Mouse (Mus musculus) heart, embryonic 10.5 days (tissue): ENCODE data around the gene Tfap2e. TPM values are rescaled to one million over a fixed set of nuclear protein-coding genes. Genes with fewer than 3 reads are reported as not detected.

Experiments
- DNase-seq: peaks from one replicate; pipeline ENCODE4 v3.0.0-alpha.2; 2017; ENCODE audit warnings: low spot score
- H3K27ac ChIP-seq: fragments of 300-500 bp; sonication (generic); 2 replicates; pipeline ENCODE4 v1.5.1; 2016; ENCODE audit warnings: mild to moderate bottlenecking
- H3K27me3 ChIP-seq: fragments of 300-500 bp; sonication (generic); 2 replicates; pipeline ENCODE4 v1.6.1; 2016; ENCODE audit warnings: mild to moderate bottlenecking; ENCODE audit not compliant: poor library complexity, insufficient read depth, severe bottlenecking
- H3K36me3 ChIP-seq: fragments of 300-500 bp; sonication (generic); 2 replicates; pipeline ENCODE4 v1.6.1; 2016; ENCODE audit warnings: mild to moderate bottlenecking, moderate library complexity
- H3K4me1 ChIP-seq: fragments of 300-500 bp; sonication (generic); 2 replicates; pipeline ENCODE4 v1.6.1; 2016; ENCODE audit warnings: mild to moderate bottlenecking
- H3K4me3 ChIP-seq: fragments of 300-500 bp; sonication (generic); 2 replicates; pipeline ENCODE4 v1.5.1; 2016; ENCODE audit warnings: mild to moderate bottlenecking, moderate library complexity
- H3K9me3 ChIP-seq: fragments of 300-500 bp; sonication (generic); 2 replicates; pipeline ENCODE4 v1.6.1; 2016; ENCODE audit warnings: mild to moderate bottlenecking, moderate library complexity
- WGBS: fragments of 180-500 bp; shearing (Covaris S2); methylation state at CpG from one replicate; pipeline ENCODE4 v1.1.7; 2016; 5-methylcytosine and 5-hydroxymethylcytosine counted together
- polyA plus RNA-seq: library from polyadenylated mRNA; unstranded; fragments of >200 nt; fragmentation: Nextera tagmentation; extraction: Ambion mirVana; gene quantifications from 2 replicates; pipeline ENCODE4 v1.2.1, GENCODE M21; 2016

Gene Tfap2e
- polyA plus RNA-seq, 1 experiment from 2014 or later: not detected

DNA sequence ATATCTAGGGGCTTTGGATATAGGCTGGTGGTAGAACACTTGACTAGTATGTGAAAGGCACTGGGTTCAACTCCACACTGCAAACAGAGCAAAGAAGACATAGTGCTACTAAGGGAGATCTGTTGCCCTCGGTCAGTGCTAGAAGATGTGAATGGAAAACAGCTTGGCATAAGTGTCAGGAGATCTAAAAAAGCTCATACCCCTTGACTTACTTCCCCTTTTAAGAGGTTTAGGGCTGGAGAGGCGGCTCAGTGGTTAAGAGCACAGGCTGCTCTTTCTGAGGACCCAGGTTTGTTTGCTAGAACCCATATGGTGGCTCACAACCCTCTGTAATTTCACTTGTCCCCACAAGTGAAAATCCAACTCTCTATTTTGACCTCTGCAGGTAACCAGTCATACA, 23.4 kb upstream of the Tfap2e start:
- Histone ChIP-seq H3K9me3 (no peaks in the 10 kb centered on the region), H3K27ac (no peak overlapping the region), H3K36me3 (peaks cover 44% of the 10 kb centered on the region), H3K27me3 (no peaks in the 10 kb centered on the region), H3K4me3 (no peak overlapping the region), H3K4me1 (peaks cover 6% of the 10 kb centered on the region)
- DNase-seq: no peak
- WGBS: 80% methylated on average over 2 of the region's 2 CpGs

DNA sequence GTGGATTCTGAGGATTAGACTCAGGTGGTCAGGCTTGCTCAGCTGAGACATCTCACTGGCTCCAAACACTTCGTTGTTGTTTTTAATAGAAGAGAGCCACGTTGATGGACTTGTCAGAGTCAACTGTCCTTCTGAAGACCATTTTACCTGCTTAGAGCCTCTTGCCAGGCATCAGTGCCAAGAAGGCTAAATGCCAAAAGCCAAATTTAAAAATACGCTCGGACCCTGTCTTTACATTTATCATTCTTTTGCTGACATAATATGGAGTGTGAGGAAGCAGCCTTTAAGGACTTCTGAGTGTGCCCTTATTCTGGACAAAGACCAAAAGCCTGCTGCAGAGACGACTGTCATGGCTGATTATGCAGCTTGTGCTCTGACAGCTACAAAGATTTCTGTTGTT, 22.3 kb upstream of the Tfap2e start:
- no peak overlapping the region for H3K4me3 ChIP-seq
- DNase-seq: no peak
- WGBS: 81% methylated on average over 5 of the region's 5 CpGs
- peaks cover 38% of the 10 kb centered on the region for H3K36me3 ChIP-seq
- no peak overlapping the region for H3K27ac ChIP-seq
- H3K4me1 ChIP-seq: peaks cover 9% of the 10 kb centered on the region
- no peaks in the 10 kb centered on the region for H3K9me3 ChIP-seq
- no peaks in the 10 kb centered on the region for H3K27me3 ChIP-seq

DNA sequence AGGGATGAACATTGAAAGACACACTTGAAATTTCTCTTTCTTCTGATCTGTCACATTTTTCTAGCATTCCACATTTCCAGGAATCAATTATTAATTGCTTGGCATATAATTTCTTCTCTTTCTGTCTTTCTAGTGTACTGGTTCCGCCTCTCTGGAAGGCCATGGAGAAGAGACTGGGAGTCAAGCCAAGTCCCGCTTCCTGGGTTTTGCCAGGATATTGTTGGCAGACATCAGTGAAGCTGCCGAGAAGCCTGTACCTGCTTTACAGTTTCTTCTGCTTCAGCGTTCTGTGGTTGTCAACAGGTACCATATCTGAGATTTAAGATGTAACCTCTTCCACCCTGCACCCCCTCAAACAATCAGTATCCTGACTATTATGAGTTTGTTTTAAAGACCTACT, 20.7 kb upstream of the Tfap2e start:
- DNase-seq: no peak
- no peaks in the 10 kb centered on the region for H3K27me3 ChIP-seq
- WGBS: 82% methylated on average over 4 of the region's 4 CpGs
- H3K4me1 ChIP-seq: peaks cover 19% of the 10 kb centered on the region
- H3K4me3 ChIP-seq: no peak overlapping the region
- no peak overlapping the region for H3K27ac ChIP-seq
- no peaks in the 10 kb centered on the region for H3K9me3 ChIP-seq
- H3K36me3 ChIP-seq: peaks cover 35% of the 10 kb centered on the region

DNA sequence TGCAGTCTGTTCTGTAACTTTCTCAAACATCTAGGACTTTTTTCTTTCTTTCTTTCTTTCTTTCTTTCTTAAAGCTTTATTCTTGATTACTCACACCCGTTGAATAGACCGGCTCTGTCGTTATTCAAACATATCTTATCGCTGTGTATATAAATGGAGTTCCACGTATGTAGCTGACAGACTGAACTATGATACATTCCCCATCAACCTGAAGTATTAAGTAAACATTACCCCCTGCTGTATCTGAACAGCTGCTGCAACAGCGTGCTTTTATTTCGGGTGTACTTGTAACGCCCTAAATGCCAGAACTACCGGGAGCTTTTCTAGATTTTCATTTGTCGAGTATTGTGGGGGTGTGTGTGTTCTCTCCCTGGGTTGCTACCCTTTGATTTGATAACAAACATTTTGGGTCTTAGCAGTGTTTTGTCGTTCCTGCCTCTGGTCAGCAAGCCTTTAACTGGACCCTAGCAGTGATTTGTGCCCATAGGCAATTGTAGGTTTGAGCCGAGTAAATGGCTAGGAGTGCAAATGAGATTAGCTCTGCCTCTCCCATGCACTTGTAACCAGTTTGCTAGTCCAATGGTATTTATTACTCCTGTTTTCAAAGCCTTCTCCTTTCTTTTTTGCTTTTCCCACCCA, 18.8 kb upstream of the Tfap2e start:
- no peak for DNase-seq
- H3K27ac ChIP-seq: no peak overlapping the region
- H3K4me1 ChIP-seq: peaks cover 38% of the 10 kb centered on the region
- no peaks in the 10 kb centered on the region for H3K9me3 ChIP-seq
- H3K36me3 ChIP-seq: peaks cover 31% of the 10 kb centered on the region
- no peaks in the 10 kb centered on the region for H3K27me3 ChIP-seq
- peak overlapping the region; percentile 88 for H3K4me3 ChIP-seq
- 49% methylated on average over 12 of the region's 12 CpGs for WGBS

DNA sequence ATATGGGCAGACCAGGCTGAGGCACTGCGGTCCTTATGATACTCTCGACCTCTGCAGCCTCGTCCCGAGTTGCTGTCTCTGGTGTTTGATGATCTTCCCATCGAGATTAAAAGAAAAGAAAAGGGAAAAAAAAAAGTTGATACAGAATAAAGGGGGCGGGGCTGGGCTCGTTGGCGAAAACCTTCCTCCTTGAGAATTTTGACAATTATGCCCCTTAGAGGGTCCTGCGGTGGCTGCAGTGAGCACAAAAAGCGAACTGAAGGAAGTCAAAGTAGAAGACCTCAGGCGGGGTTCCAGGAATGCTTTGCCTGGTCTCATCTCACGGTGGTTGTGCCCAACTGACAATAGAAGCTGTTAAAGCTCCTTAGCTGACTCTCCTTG, 18.2 kb upstream of the Tfap2e start:
- Histone ChIP-seq H3K4me3 (peak overlapping the region; percentile 88), H3K27ac (peak overlapping the region; percentile 96), H3K27me3 (no peaks in the 10 kb centered on the region), H3K9me3 (no peaks in the 10 kb centered on the region), H3K4me1 (peaks cover 44% of the 10 kb centered on the region), H3K36me3 (peaks cover 32% of the 10 kb centered on the region)
- 2% methylated on average over 12 of the region's 12 CpGs for WGBS
- DNase-seq: no peak

DNA sequence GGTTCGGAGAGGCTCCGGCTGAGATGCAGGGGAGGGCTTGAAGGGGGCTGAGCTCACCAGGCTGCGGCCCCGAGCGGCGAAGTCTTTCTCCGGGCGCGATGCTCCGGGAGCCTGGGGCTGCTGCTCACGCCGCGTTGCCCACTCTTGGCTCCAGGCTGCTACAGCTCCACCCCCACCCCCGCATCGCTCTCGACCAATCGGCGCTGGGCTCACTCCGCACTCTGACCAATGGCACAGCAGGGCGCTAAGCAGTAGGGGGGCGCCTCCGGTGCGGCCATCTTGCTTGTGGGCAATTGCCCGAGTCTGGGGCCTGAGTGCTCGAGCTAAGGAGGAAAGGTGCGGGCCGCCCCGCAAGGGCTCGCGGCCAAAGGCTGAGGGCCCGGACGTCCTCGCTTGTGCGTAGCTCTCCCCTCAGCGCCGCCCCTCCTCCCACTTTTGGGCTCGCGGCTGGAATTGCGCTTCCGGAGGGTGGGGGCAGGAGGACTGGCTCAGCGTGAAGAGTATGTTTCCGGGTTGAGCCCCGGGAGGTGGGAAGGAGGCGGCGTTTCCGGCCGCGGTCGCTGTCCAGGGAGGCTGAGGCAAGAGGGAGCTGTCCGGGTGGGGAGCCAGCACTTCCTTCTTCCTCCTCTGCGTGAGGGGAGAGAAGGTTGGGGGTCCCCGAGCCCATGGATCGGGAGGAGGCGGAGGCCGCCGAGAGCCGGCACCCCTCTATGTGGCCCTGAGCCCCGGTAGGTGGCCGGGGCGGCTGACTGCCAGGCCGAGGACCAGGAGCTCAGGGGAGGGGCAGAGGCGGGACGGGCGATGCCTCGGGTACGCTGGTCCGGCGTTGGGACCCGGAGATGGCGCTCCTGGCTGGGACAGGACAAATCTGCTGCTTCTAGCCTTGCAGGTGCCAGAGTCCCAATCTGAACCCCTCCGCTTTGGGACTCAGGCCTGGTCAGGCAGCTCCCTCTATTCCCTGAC, 17.5 kb upstream of the Tfap2e start, which contains the start of the genes Ncdn and AU040320:
Ncdn (minus strand) TSS at position 171 of the 963 bp plus-strand sequence.
AU040320 (plus strand) TSS at position 277 of the 963 bp plus-strand sequence.
- Histone ChIP-seq H3K27me3 (no peaks in the 10 kb centered on the region), H3K4me1 (peaks cover 45% of the 10 kb centered on the region), H3K27ac (peak within 1 kb of the TSS; percentile 96), H3K9me3 (no peaks in the 10 kb centered on the region), H3K4me3 (peak within 1 kb of the TSS; percentile 88), H3K36me3 (peaks cover 39% of the 10 kb centered on the region)
- under 1% methylated on average over 71 of the region's 71 CpGs for WGBS
- DNase-seq: peak; percentile 99

DNA sequence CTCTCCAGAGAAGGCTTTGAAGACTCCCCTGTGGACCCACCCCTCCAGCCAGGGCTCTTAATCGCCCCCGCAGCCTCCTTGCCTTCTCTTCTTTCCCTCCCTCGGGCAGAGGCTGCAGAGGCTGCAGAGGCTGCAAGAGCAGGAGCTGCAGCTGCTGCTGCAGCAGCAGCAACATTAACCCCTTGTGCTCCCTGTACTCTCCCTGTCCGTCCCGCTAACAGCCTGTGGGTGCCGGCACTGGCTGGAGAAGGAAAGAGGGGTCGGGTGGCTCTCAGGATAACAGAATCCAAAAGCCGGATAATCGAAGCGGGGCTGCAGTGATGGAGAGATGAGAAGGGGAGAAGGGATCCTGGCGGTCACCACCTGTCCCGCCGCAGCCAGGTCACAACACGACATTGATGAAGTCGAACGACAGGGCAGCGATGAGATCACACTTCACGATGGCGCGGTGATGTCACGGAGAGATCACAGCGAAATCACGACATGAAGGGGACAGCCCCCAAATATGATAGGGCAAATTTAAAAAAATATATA, 16.6 kb upstream of the Tfap2e start:
- Histone ChIP-seq H3K27ac (peak overlapping the region; percentile 96), H3K36me3 (peaks cover 39% of the 10 kb centered on the region), H3K27me3 (no peaks in the 10 kb centered on the region), H3K4me1 (peaks cover 45% of the 10 kb centered on the region), H3K9me3 (no peaks in the 10 kb centered on the region), H3K4me3 (peak overlapping the region; percentile 88)
- under 1% methylated on average over 23 of the region's 23 CpGs for WGBS
- DNase-seq: no peak

DNA sequence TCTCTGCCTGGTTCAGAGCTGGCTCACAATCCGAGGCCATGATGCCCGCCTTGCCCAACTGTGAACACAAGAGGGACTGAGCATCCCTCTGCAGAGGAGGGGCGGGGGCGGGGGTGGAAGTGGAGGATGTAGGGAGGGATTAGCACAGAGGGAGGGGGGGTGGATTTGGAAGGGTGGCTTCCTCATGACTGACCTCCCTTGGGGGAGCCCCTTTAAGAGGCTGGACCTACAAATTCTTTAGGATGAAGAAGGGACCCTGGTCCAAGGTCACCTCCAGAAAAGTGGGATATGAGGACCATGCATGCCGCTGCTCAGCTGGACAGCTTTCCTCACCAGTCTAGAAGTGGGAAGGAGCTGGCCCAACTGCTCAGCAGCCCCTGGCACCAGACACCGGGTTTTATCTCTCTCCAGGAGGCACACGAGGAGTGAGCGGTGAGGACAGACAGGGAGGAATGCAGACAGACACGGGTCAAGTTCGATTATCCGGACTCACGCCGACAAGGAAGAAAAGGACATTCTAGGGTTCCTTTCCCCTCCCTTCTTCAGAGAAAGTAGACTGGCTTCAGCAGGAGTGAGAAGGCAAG, 16.1 kb upstream of the Tfap2e start:
- Histone ChIP-seq H3K4me1 (peaks cover 45% of the 10 kb centered on the region), H3K36me3 (peaks cover 39% of the 10 kb centered on the region), H3K9me3 (no peaks in the 10 kb centered on the region), H3K27me3 (no peaks in the 10 kb centered on the region), H3K27ac (peak overlapping the region; percentile 96), H3K4me3 (peak overlapping the region; percentile 88)
- WGBS: 9% methylated on average over 13 of the region's 13 CpGs
- no peak for DNase-seq

DNA sequence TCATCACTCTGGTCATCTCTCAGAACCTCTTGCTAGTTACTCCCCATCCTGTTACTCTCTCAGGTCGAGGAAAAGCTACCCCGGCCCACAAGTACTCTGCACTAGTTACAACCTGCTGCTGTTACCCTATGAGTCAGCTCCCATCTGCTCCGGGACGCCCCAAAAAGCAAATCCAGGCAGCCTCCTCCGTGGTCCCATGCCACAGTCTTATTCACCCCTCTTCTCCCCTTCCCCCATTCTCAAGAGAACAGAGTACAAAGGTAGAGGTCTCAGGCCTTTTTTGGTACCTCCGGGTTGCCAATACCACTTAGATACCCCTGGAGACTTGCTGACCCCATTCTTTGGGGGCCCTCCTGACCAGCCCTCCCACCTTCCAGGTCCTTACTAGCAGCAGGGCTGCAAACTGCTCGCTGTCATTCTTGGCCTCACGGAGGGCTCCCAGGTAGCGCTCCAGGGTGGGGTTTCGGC, 15.6 kb upstream of the Tfap2e start:
- peaks cover 48% of the 10 kb centered on the region for H3K4me1 ChIP-seq
- H3K36me3 ChIP-seq: peaks cover 42% of the 10 kb centered on the region
- H3K4me3 ChIP-seq: peak overlapping the region; percentile 88
- DNase-seq: no peak
- H3K9me3 ChIP-seq: no peaks in the 10 kb centered on the region
- WGBS: 61% methylated on average over 10 of the region's 10 CpGs
- no peaks in the 10 kb centered on the region for H3K27me3 ChIP-seq
- peak overlapping the region; percentile 96; the same call in 1 of the 2 replicates for H3K27ac ChIP-seq

DNA sequence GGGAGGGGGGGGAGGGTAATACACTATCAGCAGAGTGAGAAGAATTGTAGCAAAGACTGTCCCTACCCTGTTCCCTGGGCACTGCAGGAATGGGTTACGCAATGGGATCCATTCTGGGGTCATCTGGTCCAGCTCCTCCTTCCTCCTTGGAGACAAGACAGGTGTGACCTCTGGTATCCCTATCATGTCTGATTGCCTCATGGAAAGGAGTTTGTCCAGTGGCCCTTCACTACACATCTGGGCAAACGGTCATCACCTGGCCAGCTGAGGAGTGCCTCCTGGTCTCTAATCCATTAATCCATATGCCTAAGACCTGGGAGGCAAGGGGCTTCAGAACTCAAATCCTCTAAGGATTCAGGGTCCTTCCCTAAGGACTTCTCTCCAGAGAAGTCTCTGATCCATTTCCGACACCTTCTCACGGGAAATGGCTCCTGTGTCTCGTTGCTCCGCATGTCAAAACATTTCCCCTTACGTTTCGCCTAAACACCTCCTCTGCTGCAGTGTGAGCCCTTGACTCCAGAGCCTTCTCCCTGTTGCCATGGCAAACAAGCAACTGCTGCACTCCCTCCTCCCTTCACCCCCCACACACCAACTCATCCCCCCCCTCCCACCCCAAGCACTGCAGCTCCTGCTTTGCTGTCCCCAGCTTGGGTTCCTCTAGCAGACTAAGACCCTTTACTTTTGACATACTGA, 15.0 kb upstream of the Tfap2e start:
- Histone ChIP-seq H3K36me3 (peaks cover 48% of the 10 kb centered on the region), H3K4me3 (no peak overlapping the region), H3K9me3 (no peaks in the 10 kb centered on the region), H3K4me1 (peaks cover 48% of the 10 kb centered on the region), H3K27me3 (no peaks in the 10 kb centered on the region), H3K27ac (no peak overlapping the region)
- WGBS: 86% methylated on average over 8 of the region's 8 CpGs
- DNase-seq: no peak

DNA sequence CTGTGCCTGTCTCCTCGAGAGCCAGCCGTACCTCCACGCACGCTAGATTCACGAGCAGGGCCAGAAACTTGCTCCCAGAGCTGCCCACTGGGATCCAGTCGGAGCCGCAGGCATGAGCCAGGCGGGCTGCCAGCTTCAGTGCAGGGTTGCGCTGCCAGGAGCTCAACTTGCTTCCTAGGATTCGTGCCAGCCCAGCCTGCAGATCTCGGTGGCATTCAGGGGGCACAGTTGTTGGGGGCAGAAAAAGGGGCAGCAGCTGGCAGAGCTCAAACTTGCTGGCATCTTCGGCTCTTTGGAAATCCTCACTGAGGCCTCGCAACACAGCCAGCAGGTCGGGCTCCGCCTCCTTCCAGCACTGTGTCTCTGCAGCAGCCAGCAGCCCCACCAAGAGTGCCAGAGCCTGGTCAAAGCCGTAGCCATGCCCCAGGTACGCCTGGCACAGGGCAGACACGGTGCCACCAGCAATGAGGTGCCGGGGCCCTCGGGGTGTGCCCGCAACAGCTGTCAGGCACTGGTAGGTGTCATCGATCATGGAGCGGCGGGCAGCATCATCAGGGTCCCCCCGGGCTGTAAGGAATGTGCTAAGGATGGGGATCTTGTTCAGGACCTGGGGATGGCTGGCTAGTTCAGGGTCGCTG, 14.1 kb upstream of the Tfap2e start:
- no peaks in the 10 kb centered on the region for H3K27me3 ChIP-seq
- no peaks in the 10 kb centered on the region for H3K9me3 ChIP-seq
- H3K27ac ChIP-seq: no peak overlapping the region
- H3K36me3 ChIP-seq: peaks cover 55% of the 10 kb centered on the region
- peaks cover 48% of the 10 kb centered on the region for H3K4me1 ChIP-seq
- no peak for DNase-seq
- H3K4me3 ChIP-seq: no peak overlapping the region
- WGBS: 89% methylated on average over 26 of the region's 26 CpGs

DNA sequence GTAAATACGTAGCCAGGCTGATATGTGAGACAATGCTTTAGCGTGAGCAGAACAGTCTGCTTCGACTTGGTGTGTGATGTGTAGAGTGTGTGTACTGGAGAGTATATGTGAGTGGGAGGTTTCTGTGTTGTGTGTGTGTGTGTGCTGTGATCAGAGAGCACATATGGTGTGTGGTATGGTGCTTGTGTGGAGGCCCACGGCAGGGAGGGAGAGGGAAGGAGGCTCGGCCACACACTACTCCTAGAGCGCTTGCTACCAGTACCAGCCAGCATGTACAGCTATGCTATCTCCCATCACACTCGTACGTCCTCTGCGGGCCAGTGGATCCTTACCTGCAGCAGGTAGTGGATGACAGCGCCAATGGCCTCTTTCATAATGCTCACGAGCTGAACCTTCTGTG, 13.5 kb upstream of the Tfap2e start:
- DNase-seq: no peak
- Histone ChIP-seq H3K9me3 (no peaks in the 10 kb centered on the region), H3K4me1 (peaks cover 42% of the 10 kb centered on the region), H3K4me3 (no peak overlapping the region), H3K36me3 (peaks cover 61% of the 10 kb centered on the region), H3K27me3 (peaks cover 6% of the 10 kb centered on the region), H3K27ac (no peak overlapping the region)
- 87% methylated on average over 11 of the region's 11 CpGs for WGBS
